Mouse (Mus musculus): ENCODE results near the gene Atrip.

The Atrip gene

GRCm38 (mm10) chr9:109056916-109057315 is 17.0 kb downstream of the Atrip start:
- DNase-seq: peak in 1 of 2 experiments; percentile 16

GRCm38 (mm10) chr9:109056081-109056690 is 17.7 kb downstream of the Atrip start:
- DNase-seq: peak in 1 of 2 experiments; percentile 11

- DNase-seq: peak; percentile 12 to 23
Measured at GRCm38 (mm10) chr9:109055271-109056030, 18.5 kb downstream of the Atrip start.

- DNase-seq: peak; percentile 70 to 71
Measured at GRCm38 (mm10) chr9:109054712-109055111, 19.2 kb downstream of the Atrip start.

GRCm38 (mm10) chr9:109053851-109054250 is 20.1 kb downstream of the Atrip start:
- peak; percentile 7 to 25 for DNase-seq

- DNase-seq: peak; percentile 9 to 21
Measured at GRCm38 (mm10) chr9:109053366-109053765, 20.6 kb downstream of the Atrip start.

- peak; percentile 37 to 46 for DNase-seq
Measured at GRCm38 (mm10) chr9:109052490-109053260, 21.2 kb downstream of the Atrip start.

- DNase-seq: peak; percentile 83 to 89
Measured at GRCm38 (mm10) chr9:109051651-109052489, 22.1 kb downstream of the Atrip start.

- peak; percentile 82 to 84 for DNase-seq
Measured at GRCm38 (mm10) chr9:109051011-109051501, 22.9 kb downstream of the Atrip start.

- DNase-seq: no peak
Measured at GRCm38 (mm10) chr9:109050674-109050997, 23.3 kb downstream of the Atrip start.

- DNase-seq: peak; percentile 20 to 41
Measured at GRCm38 (mm10) chr9:109049996-109050673, 23.8 kb downstream of the Atrip start.

GRCm38 (mm10) chr9:109049316-109049715 is 24.6 kb downstream of the Atrip start:
- DNase-seq: no peak

GRCm38 (mm10) chr9:109046306-109046705 is 27.6 kb downstream of the Atrip start:
- DNase-seq: peak; percentile 88 to 90

GRCm38 (mm10) chr9:109041351-109041750 is 32.6 kb downstream of the Atrip start:
- no peak for DNase-seq

- no peak for DNase-seq
Measured at GRCm38 (mm10) chr9:109040906-109041305, 33.0 kb downstream of the Atrip start.

- no peak for DNase-seq
Measured at GRCm38 (mm10) chr9:109040216-109040615, 33.7 kb downstream of the Atrip start.

- DNase-seq: no peak
Measured at GRCm38 (mm10) chr9:109039681-109040080, 34.2 kb downstream of the Atrip start.

- peak in 1 of 2 experiments; percentile 10 for DNase-seq
Measured at GRCm38 (mm10) chr9:109038901-109039364, 35.0 kb downstream of the Atrip start.

- DNase-seq: peak; percentile 71 to 72
Measured at GRCm38 (mm10) chr9:109038086-109038895, 35.6 kb downstream of the Atrip start, which contains the start of gene Shisa5. TSS of gene Shisa5 (plus strand) at chr9:109038565.

GRCm38 (mm10) chr9:109032435-109032834 is 41.5 kb downstream of the Atrip start:
- no peak for DNase-seq

- DNase-seq: no peak
Measured at GRCm38 (mm10) chr9:109031686-109032085, 42.2 kb downstream of the Atrip start.

All from B cell, adult 2 months (primary cell).